Mouse (Mus musculus) mesoderm, embryonic 11.5 days (tissue): Measurements from ENCODE around the gene Tmem72.

Source experiments
- DNase-seq: peaks from one replicate; pipeline ENCODE4 v3.0.0-alpha.2; 2012; ENCODE audit warnings: low read depth, low spot score

Tmem72 gene

GRCm38 (mm10) chr6:116679563-116680288 is 37.0 kb downstream of the Tmem72 start:
- DNase-seq, result no peak

DNA sequence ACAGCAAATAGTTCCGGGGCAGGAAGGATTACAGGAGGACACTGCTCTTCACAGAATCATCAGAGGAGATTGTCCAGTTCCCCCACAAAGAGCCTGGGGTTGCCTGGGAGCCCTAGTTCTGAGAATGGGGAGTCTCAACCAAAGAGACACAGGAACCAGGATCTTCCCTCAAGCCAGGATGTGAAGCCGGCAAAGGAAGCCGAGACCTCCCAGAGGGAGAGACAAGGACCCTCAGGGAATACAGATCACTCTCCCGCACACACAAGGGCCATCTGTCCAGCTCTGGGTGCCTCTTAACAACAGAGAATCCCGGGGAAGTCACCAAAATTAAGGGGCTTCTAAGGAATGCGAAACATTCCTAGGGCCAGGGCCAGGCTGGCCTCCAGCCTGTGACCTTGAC is 39.4 kb downstream of the Tmem72 start:
- DNase-seq, result no peak

GRCm38 (mm10) chr6:116676355-116676913 is 40.3 kb downstream of the Tmem72 start:
- no peak for DNase-seq

- DNase-seq, result no peak
Observed at GRCm38 (mm10) chr6:116674283-116674886, 42.3 kb downstream of the Tmem72 start.

DNA sequence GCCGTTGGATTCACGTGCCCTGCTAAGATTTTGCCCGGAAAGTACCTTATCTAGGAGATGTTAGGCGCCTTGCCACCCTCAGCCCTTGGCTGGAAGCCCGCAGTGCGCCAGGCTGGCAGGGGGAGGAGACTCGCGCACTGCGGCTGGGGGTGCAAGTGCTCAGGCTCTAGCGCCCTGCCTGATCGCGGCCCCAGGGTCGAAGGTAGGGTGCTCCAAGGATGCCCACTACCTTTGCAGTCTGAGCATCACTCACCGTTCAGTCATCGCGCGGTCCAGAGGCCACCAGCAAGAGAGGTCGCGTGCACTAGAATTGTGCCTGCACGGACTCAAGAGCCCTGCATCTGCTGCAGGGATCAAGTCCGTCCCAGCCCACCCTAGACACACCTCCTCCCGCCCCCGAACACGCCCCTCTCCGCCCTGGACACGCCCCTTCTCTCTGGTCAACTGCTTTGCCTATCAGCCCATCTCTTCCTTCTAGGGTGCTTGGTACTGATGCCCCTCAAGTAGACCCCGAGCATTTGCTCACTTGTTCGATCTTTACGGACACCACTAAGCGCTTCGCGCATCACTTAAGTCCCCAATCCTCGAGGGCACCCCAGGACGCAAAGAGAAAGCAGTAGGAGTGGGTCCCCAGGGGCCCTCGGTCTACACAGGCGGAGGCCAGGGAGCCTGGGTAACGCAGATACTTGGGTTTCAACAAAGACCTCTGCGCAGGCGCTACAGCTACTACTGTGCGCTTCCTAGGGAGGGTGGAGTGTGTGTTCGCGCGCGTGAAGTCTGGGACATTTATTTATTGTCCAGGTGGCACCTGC is 43.0 kb downstream of the Tmem72 start, which contains the start of gene Rassf4:
TSS of gene Rassf4 (minus strand) at position 482 of the 812 bp plus-strand sequence.
- peak; percentile 91 for DNase-seq

DNA sequence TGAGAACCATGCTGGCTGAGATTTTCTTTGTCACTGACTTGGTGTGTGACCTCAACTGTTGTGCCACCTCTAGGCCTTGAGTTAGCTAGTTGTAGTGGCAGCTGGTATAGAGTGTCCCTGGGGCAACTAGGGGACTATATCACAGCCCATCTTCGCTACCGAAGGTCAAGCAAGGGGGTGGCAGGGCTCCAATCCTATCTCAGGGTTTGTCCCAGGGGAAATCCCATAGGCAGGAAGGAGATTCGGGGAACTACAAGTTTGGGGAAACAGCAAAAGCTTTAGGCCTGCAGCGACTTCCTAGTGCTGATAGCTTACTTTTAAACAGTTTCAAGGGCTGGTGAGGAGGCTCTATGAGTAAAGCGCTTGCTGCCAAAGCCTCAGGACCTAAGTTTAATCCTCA is 44.4 kb downstream of the Tmem72 start:
- DNase-seq, result no peak

DNA sequence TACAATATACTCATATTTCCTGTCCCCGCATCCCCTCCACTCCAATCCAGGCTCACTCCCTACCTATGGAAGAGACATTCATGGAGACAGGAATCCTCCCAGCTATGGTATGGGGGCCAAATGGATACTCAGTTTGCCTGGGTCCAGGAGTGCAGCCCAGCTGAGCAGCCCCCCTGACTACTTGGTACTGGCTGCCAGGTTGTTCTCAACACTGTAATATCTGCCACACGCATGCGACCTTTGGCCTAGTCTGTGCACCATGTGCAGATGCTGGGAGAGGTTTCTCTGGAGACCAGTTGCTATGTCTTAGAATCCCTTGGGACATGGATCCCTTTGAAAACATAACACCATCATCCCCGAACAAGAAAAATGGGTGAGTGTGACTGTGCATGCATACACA is 44.9 kb downstream of the Tmem72 start:
- no peak for DNase-seq

DNA sequence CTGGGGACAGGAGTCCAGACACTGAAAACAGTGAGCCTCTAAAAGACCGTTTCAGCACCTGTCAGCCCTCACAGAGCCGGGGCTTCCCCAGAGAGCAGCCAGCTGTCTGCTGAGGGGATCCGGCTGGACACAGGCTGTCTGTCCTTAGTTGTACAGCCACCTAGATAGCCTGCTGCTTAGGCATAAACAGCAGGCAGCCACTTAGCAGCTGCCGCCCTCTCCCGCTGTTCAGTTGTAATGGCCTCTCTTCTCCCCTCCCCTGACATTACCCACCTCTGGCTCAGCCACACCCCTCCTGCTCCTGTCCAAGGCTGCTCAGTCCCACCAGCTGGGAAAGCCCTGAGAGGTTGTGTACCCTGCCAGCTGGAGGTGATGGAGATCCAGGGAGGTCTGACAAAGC is 45.7 kb downstream of the Tmem72 start:
- DNase-seq, result peak; percentile 62

DNA sequence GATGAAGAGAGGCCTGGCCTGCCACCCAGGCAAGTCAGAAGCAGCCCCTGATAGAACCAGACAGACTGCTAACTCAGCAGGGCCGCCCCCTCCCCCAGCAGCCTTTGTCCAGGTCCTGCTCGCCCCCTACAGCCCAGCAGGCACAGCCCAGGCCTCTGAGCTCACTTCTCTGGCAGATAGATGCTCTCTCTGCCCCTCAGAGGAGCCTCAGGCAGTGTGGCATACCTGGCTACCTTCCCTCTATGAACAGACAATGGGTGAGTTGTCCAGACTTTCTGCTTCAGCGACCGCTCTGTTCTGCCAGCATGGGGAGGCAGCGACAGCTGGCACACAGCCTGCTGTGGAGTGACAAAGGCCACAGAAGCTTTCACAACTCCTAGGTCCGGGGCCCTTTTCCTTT is 46.6 kb downstream of the Tmem72 start:
- DNase-seq, result no peak

GRCm38 (mm10) chr6:116668682-116669470 is 47.8 kb downstream of the Tmem72 start:
- DNase-seq, result no peak

DNA sequence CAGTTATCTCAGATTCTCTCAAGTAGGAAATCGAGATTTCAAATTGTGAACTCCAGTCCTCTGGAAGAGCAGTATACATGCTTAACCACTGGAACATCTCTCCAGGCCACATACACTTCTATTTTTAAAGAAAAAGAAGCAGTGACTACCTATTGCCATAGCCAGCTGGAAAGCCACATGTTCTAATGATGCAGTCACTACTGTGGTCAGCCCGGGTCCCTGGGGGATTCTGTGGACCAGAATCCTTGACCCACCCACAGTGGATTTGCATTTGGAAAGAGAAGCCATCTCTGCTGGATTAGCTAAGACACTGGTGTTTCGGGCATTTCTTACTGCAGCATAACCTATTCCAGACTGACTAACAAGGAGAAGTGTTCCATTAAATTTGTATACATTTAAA is 49.3 kb downstream of the Tmem72 start:
- DNase-seq, result no peak

GRCm38 (mm10) chr6:116666892-116667291 is 49.8 kb downstream of the Tmem72 start:
- no peak for DNase-seq

- DNase-seq, result no peak
Observed at GRCm38 (mm10) chr6:116666085-116666750, 50.5 kb downstream of the Tmem72 start.

- no peak for DNase-seq
Observed at GRCm38 (mm10) chr6:116664830-116665229, 51.9 kb downstream of the Tmem72 start.

GRCm38 (mm10) chr6:116664031-116664430 is 52.7 kb downstream of the Tmem72 start:
- no peak for DNase-seq

GRCm38 (mm10) chr6:116663364-116663763 is 53.3 kb downstream of the Tmem72 start:
- DNase-seq, result no peak

GRCm38 (mm10) chr6:116653684-116654454 is 62.8 kb downstream of the Tmem72 start:
- peak; percentile 69 for DNase-seq

DNA sequence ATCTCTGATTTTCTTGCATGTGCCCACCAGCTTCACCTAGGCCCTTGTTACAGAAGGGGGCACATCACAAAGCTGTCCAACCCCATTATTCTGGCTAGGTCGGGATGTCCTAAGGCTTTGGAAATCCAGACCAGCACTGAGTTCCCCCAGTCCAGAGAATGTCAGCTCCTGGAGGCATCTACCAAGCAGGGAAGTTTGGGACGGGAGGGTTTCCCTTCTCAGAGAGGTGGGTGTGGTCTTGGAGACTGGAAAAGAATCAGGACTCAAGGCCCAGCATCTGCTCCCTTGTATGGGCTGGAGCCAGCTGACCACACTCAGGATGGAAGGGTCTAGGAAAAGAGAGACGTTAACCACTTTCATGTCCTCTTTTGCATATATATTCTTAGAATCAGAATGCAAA is 63.5 kb downstream of the Tmem72 start:
- no peak for DNase-seq

- no peak for DNase-seq
Observed at GRCm38 (mm10) chr6:116651437-116652118, 65.1 kb downstream of the Tmem72 start.
